Mouse (Mus musculus) embryo, embryonic 11.5 days (tissue): ENCODE measurements around the gene Gm10720.
"Not testable (repeated sequence)": the region's sequence is repeated elsewhere in the genome, so short reads cannot be mapped to it uniquely, and the experiment has no call there.

ENCODE experiments used
- DNase-seq: peaks from one replicate; pipeline ENCODE4 v3.0.0-alpha.2; 2012; ENCODE audit warnings: low read depth, low spot score

Gm10720 gene

GRCm38 (mm10) chr9:3025653-3026052, 10.2 kb downstream of the Gm10720 start:
- not testable (repeated sequence) for DNase-seq

DNA sequence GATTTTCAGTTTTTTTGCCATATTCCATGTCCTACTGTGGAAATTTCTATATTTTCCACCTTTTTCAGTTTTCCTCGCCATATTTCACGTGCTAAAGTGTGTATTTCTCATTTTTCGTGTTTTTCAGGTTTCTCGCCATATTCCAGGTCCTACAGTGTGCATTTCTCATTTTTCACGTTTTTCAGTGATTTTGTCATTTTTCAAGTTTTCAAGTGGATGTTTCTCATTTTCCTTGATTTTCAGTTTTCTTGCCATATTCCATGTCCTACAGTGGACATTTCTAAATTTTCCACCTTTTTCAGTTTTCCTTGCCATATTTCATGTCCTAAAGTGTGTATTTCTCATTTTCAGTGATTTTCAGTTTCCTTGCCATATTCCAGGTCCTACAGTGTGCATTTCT, 10.7 kb downstream of the Gm10720 start:
- not testable (repeated sequence) for DNase-seq

DNA sequence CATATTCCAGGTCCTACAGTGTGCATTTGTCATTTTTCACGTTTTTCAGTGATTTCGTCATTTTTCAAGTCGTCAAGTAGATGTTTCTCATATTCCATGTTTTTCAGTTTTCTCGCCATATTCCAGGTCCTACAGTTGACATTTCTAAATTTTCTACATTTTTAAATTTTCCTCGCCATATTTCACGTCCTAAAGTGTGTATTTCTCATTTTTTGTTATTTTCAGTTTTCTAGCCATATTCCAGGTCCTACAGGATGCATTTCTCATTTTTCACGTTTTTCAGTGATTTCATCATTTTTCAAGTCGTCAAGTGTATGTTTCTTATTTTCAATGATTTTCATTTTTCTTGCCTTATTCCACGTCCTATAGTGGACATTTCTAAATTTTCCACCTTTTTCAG, 11.3 kb downstream of the Gm10720 start:
- not testable (repeated sequence) for DNase-seq

DNA sequence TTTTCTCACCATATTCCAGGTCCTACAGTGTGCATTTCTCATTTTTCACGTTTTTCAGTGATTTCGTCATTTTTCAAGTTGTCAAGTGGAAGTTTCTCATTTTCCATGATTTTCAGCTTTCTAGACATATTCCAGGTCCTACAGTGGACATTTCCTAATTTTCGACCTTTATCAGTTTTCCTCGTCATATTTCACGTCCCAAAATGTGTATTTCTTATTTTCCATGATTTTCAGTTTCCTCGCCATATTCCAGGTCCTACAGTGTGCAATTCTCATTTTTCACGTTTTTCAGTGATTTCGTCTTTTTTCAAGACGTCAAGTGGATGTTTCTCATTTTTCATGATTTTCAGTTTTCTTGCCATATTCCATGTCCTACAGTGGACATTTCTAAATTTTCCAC, 11.7 kb downstream of the Gm10720 start:
- peak; percentile 38 for DNase-seq

- DNase-seq = not testable (repeated sequence)
Observed at GRCm38 (mm10) chr9:3029276-3030000, 14.0 kb downstream of the Gm10720 start.

DNA sequence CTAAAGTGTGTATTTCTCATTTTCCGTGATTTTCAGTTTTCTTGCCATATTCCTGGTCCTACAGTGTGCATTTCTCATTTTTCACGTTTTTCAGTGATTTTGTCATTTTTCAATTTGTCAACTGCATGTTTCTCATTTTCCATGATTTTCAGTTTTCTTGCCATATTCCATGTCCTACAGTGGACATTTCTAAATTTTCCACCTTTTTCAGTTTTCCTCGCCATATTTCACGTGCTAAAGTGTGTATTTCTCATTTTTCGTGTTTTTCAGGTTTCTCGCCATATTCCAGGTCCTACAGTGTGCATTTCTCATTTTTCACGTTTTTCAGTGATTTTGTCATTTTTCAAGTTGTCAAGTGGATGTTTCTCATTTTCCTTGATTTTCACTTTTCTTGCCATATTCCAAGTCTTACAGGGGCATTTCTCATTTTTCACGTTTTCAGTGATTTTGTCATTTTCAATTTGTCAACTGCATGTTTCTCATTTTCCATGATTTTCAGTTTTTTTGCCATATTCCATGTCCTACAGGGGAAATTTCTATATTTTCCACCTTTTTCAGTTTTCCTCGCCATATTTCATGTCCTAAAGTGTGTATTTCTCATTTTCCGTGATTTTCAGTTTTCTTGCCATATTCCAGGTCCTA, 15.3 kb downstream of the Gm10720 start:
- peak; percentile 98 for DNase-seq

DNA sequence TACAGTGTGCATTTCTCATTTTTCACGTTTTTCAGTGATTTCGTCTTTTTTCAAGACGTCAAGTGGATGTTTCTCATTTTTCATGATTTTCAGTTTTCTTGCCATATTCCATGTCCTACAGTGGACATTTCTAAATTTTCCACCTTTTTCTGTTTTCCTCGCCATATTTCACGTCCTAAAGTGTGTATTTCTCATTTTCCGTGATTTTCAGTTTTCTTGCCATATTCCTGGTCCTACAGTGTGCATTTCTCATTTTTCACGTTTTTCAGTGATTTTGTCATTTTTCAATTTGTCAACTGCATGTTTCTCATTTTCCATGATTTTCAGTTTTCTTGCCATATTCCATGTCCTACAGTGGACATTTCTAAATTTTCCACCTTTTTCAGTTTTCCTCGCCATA, 18.8 kb downstream of the Gm10720 start, which contains the start of gene Gm17535:
Gene Gm17535 (plus strand): TSS at position 301 of the 400 bp plus-strand sequence.
- not testable (repeated sequence) for DNase-seq

DNA sequence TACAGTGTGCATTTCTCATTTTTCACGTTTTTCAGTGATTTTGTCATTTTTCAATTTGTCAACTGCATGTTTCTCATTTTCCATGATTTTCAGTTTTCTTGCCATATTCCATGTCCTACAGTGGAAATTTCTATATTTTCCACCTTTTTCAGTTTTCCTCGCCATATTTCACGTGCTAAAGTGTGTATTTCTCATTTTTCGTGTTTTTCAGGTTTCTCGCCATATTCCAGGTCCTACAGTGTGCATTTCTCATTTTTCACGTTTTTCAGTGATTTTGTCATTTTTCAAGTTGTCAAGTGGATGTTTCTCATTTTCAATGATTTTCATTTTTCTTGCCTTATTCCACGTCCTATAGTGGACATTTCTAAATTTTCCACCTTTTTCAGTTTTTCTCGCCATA, 21.1 kb downstream of the Gm10720 start, which contains the start of gene Gm10715:
Gene Gm10715 (plus strand): TSS at position 301 of the 400 bp plus-strand sequence.
- not testable (repeated sequence) for DNase-seq

GRCm38 (mm10) chr9:3038161-3038560, 22.7 kb downstream of the Gm10720 start:
- DNase-seq = peak; percentile 9
